Mouse (Mus musculus) kidney, embryonic 16.5 days (tissue): ENCODE results near the gene Krtap29-1. TPM values are rescaled to one million over a fixed set of nuclear protein-coding genes. Genes with fewer than 3 reads are reported as not detected.

Source experiments
- ATAC-seq: fragments of 200-750 bp; cut with Nextera tagmentation; 2 replicates; pipeline ENCODE4 v1.8.0; 2017; ENCODE audit warnings: moderate TSS enrichment; ENCODE audit not compliant: low FRiP score, low TSS enrichment
- H3K27ac ChIP-seq: fragments of 300-500 bp; sonication (generic); 2 replicates; pipeline ENCODE4 v1.5.1; 2014; ENCODE audit warnings: low read length
- H3K27me3 ChIP-seq: fragments of 300-500 bp; sonication (generic); 2 replicates; pipeline ENCODE4 v1.6.1; 2014; ENCODE audit warnings: low read length, control low read depth, mixed read lengths; ENCODE audit not compliant: insufficient read depth
- H3K36me3 ChIP-seq: fragments of 300-500 bp; sonication (generic); 2 replicates; pipeline ENCODE4 v1.6.1; 2014; ENCODE audit warnings: low read length, control low read depth, mixed read lengths; ENCODE audit not compliant: insufficient read depth
- H3K4me1 ChIP-seq: fragments of 300-500 bp; sonication (generic); 2 replicates; pipeline ENCODE4 v1.6.1; 2014; ENCODE audit warnings: low read length, control low read depth, mixed read lengths; ENCODE audit not compliant: insufficient read depth
- H3K4me2 ChIP-seq: fragments of 300-500 bp; sonication (generic); replicated peaks from 2 replicates; pipeline ENCODE4 v1.6.1; 2014; ENCODE audit warnings: low read depth, low read length
- H3K4me3 ChIP-seq: fragments of 300-500 bp; sonication (generic); 2 replicates; pipeline ENCODE4 v1.5.1; 2014; ENCODE audit warnings: mild to moderate bottlenecking, low read length
- H3K9ac ChIP-seq: fragments of 300-500 bp; sonication (generic); replicated peaks from 2 replicates; pipeline ENCODE4 v1.6.1; 2014; ENCODE audit warnings: low read length
- H3K9me3 ChIP-seq: fragments of 300-500 bp; sonication (generic); 2 replicates; pipeline ENCODE4 v1.6.1; 2016; ENCODE audit warnings: low read length, control low read depth
- WGBS: fragments of 180-500 bp; shearing (Covaris S2); extraction: QIAGEN DNeasy Blood & Tissue Kit; methylation state at CpG from one replicate; pipeline ENCODE4 v1.1.7; 2014; 5-methylcytosine and 5-hydroxymethylcytosine counted together
- polyA plus RNA-seq: library from polyadenylated mRNA; unstranded; fragments of >200 nt; fragmentation: Nextera tagmentation; extraction: Ambion mirVana; gene quantifications from 2 replicates; pipeline ENCODE4 v1.2.1, GENCODE M21; 2015

Krtap29-1 gene
- polyA plus RNA-seq, 1 experiment from 2014 or later, result not detected

DNA sequence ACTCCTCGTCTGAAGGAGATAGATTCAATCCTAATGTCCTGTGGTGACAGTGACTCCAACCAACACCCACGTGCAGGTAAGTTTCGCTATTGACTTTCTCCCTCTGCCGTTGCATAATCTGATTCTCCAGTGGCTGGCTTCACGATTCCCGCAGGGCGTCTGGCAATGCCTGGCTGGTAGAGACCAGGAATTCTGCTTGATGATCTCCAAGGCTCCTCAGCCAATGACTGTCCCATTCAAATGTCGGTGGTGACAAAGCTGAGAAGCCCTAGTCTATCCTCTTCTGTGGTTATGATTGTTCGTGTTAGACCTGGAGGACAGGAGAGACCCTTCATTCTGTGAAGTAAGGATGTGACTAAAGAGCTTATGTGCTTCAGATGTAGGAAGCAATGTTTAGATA lies 3.9 kb upstream of the Krtap29-1 start:
- Histone ChIP-seq H3K4me3 (no peak overlapping the region), H3K27me3 (no peaks in the 10 kb centered on the region), H3K27ac (no peak overlapping the region), H3K4me1 (no peaks in the 10 kb centered on the region), H3K4me2 (no peak overlapping the region), H3K36me3 (no peaks in the 10 kb centered on the region), H3K9ac (no peak overlapping the region), H3K9me3 (no peaks in the 10 kb centered on the region)
- 84% methylated on average over 9 of the region's 9 CpGs for WGBS
- no peak for ATAC-seq

GRCm38 (mm10) chr11:99965961-99966360 lies 12.9 kb downstream of the Krtap29-1 start:
- no peak for ATAC-seq
- Histone ChIP-seq H3K4me3 (no peak overlapping the region), H3K27me3 (no peaks in the 10 kb centered on the region), H3K4me2 (no peak overlapping the region), H3K9me3 (no peaks in the 10 kb centered on the region), H3K4me1 (no peaks in the 10 kb centered on the region), H3K36me3 (no peaks in the 10 kb centered on the region), H3K27ac (no peak overlapping the region), H3K9ac (no peak overlapping the region)
- 47% methylated on average over 2 of the region's 2 CpGs for WGBS

DNA sequence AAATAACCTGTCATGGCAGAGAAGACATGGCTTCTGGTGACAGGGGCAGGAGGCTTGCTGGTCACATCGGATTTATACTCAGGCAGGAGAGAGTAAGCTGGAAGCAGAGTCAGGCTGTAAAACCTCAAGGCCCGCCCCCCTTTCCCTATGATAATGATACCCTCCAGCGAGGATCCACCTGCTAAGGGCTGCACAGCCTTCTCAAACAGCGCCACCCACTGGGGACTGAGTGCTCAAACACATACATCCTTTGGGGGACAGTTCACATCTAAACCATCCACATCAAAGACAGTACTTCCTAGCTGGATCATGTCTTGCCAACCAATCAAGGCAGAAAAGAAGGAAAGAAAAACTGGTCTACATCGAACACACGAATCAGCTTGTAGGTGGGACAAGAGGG lies 14.6 kb downstream of the Krtap29-1 start:
- no peak overlapping the region for H3K4me2 ChIP-seq
- no peak for ATAC-seq
- H3K4me3 ChIP-seq, result no peak overlapping the region
- 42% methylated on average over 6 of the region's 6 CpGs for WGBS
- no peaks in the 10 kb centered on the region for H3K4me1 ChIP-seq
- no peaks in the 10 kb centered on the region for H3K36me3 ChIP-seq
- no peaks in the 10 kb centered on the region for H3K9me3 ChIP-seq
- H3K27me3 ChIP-seq, result no peaks in the 10 kb centered on the region
- no peak overlapping the region for H3K9ac ChIP-seq
- no peak overlapping the region for H3K27ac ChIP-seq

DNA sequence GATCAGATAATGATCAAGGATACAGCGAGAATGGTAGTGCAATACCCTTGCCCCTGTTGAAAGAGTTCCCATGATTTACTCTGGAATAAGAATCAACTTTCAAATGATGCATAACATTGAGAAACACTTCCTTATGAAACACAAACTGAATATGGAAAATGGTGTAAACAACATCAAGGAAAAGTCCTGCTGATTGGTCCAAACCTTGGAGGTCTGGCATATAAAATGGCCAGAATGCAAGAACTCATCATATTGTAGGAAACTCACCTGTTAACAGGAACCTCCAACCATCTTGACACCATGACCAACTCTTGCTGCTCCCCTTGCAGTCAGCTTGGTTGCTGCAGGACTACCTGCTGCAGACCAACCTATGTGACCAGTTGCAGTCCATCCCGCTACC lies 30.7 kb downstream of the Krtap29-1 start, which contains the start of gene Krtap9-5:
TSS of gene Krtap9-5 (plus strand) at position 301 of the 400 bp plus-strand sequence.
- H3K9ac ChIP-seq, result no peak within 1 kb of the TSS
- no peaks in the 10 kb centered on the region for H3K4me1 ChIP-seq
- H3K4me2 ChIP-seq, result no peak within 1 kb of the TSS
- no peak for ATAC-seq
- H3K36me3 ChIP-seq, result no peaks in the 10 kb centered on the region
- H3K27ac ChIP-seq, result no peak within 1 kb of the TSS
- no peaks in the 10 kb centered on the region for H3K9me3 ChIP-seq
- WGBS, result 89% methylated on average over 2 of the region's 2 CpGs
- H3K4me3 ChIP-seq, result no peak within 1 kb of the TSS
- H3K27me3 ChIP-seq, result no peaks in the 10 kb centered on the region

DNA sequence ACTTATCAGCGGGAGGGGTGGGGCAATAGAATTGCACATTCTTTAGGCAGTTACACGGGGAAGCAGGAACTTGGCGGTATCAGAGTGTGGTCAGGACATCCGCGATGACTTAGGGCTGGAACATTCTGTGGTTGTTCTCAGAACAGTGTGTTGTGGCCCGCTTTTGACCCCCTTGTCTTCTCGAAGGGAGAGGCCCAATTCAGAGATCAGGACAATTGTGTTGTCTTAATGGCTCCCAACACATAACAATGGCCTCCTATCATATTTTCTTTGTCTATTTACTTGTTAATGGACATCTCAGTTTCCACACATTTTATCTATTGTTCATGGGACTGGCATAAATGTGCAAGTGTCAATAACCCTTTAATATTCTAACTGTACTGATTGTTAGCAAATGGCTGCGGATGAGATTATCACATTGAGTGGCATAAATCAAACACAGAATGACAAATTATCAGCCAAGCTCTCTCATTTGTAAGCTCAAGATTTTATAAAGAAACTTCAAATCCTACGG lies 41.0 kb downstream of the Krtap29-1 start:
- ATAC-seq, result no peak
- Histone ChIP-seq H3K9ac (no peak overlapping the region), H3K4me1 (no peaks in the 10 kb centered on the region), H3K27ac (no peak overlapping the region), H3K4me2 (no peak overlapping the region), H3K9me3 (no peaks in the 10 kb centered on the region), H3K27me3 (no peaks in the 10 kb centered on the region), H3K4me3 (no peak overlapping the region), H3K36me3 (no peaks in the 10 kb centered on the region)
- whole genome bisulfite sequencing, result 88% methylated on average over 9 of the region's 9 CpGs

DNA sequence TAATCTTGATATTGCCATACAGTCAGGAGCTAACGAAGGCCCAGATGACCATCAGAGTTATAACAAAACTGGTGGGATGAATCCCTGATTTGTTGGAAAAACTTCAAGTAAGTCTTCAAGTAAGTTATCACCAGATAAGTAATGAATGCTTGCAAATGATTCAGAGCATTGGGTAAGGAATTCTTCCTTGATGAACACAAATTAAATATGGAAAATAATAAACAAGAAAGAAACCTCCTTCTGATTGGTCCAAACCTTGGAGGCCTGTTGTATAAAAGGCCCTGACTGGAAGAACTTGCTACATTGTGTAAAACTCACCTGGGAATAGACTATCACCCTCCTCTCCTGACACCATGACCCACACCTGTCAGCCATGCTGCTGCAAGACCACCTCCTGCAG lies 42.9 kb downstream of the Krtap29-1 start, which contains the start of gene Krtap31-2:
TSS of gene Krtap31-2 (plus strand) at position 301 of the 400 bp plus-strand sequence.
- no peak for ATAC-seq
- no peaks in the 10 kb centered on the region for H3K27me3 ChIP-seq
- no peaks in the 10 kb centered on the region for H3K9me3 ChIP-seq
- H3K27ac ChIP-seq, result no peak within 1 kb of the TSS
- WGBS, result 94% methylated on average over 1 of the region's 1 CpGs
- H3K9ac ChIP-seq, result no peak within 1 kb of the TSS
- H3K4me3 ChIP-seq, result no peak within 1 kb of the TSS
- H3K4me2 ChIP-seq, result no peak within 1 kb of the TSS
- no peaks in the 10 kb centered on the region for H3K4me1 ChIP-seq
- H3K36me3 ChIP-seq, result no peaks in the 10 kb centered on the region

Other genes with a start within 250 kb of the Krtap29-1 start
- not detected in 2 replicates for gene Gm14180, start 244.8 kb downstream of the Krtap29-1 start, polyA plus RNA-seq
- not detected in 2 replicates for gene Gm11595, start 206.1 kb downstream of the Krtap29-1 start, polyA plus RNA-seq
- not detected in 2 replicates for gene Krtap4-8, start 198.3 kb downstream of the Krtap29-1 start, polyA plus RNA-seq
- gene Krtap4-9, start 193.9 kb downstream of the Krtap29-1 start, polyA plus RNA-seq, result not detected in 2 replicates
- gene Gm11596, start 185.6 kb downstream of the Krtap29-1 start, polyA plus RNA-seq, result not detected in 2 replicates
- not detected in 2 replicates for gene Gm11569, start 180.1 kb downstream of the Krtap29-1 start, polyA plus RNA-seq
- gene Gm11554, start 174.6 kb downstream of the Krtap29-1 start, polyA plus RNA-seq, result not detected in 2 replicates
- not detected in 2 replicates for gene Krtap4-13, start 169.2 kb downstream of the Krtap29-1 start, polyA plus RNA-seq
- not detected in 2 replicates for gene Gm11564, start 163.4 kb downstream of the Krtap29-1 start, polyA plus RNA-seq
- gene 2300003K06Rik, start 141.0 kb downstream of the Krtap29-1 start, polyA plus RNA-seq, result not detected in 2 replicates
- gene Krtap4-16, start 127.4 kb downstream of the Krtap29-1 start, polyA plus RNA-seq, result not detected in 2 replicates
- gene Gm11568, start 121.1 kb downstream of the Krtap29-1 start, polyA plus RNA-seq, result not detected in 2 replicates
- gene Gm11559, start 114.6 kb downstream of the Krtap29-1 start, polyA plus RNA-seq, result not detected in 2 replicates
- not detected in 2 replicates for gene Krtap9-1, start 105.7 kb downstream of the Krtap29-1 start, polyA plus RNA-seq
- not detected in 2 replicates for gene Gm11567, start 99.9 kb downstream of the Krtap29-1 start, polyA plus RNA-seq
- not detected in 2 replicates for gene Krtap31-1, start 71.1 kb downstream of the Krtap29-1 start, polyA plus RNA-seq
- not detected in 2 replicates for gene Gm11565, start 64.3 kb downstream of the Krtap29-1 start, polyA plus RNA-seq
- gene Krtap31-2, start 42.8 kb downstream of the Krtap29-1 start, polyA plus RNA-seq, result not detected in 2 replicates
- not detected in 2 replicates for gene Krtap9-5, start 30.6 kb downstream of the Krtap29-1 start, polyA plus RNA-seq
- gene Krtap16-1, start 7.5 kb upstream of the Krtap29-1 start, polyA plus RNA-seq, result not detected in 2 replicates
- gene Krtap17-1, start 14.9 kb upstream of the Krtap29-1 start, polyA plus RNA-seq, result not detected in 2 replicates
- gene Krt33a, start 37.2 kb upstream of the Krtap29-1 start, polyA plus RNA-seq, result not detected in 2 replicates
- 0.10 TPM in 1 of 2 replicates, not detected in the other for gene Krt33b, start 50.8 kb upstream of the Krtap29-1 start, polyA plus RNA-seq
- not detected in 2 replicates for gene Krt34, start 62.5 kb upstream of the Krtap29-1 start, polyA plus RNA-seq
- gene Krt31, start 71.5 kb upstream of the Krtap29-1 start, polyA plus RNA-seq, result not detected in 2 replicates
- gene Krt32, start 109.2 kb upstream of the Krtap29-1 start, polyA plus RNA-seq, result not detected in 2 replicates
- not detected in 2 replicates for gene Krt35, start 117.2 kb upstream of the Krtap29-1 start, polyA plus RNA-seq
- 1.1 and 1.6 TPM in 2 replicates for gene Krt36, start 126.6 kb upstream of the Krtap29-1 start, polyA plus RNA-seq
- 0.36 and 0.37 TPM in 2 replicates for gene Krt13, start 142.5 kb upstream of the Krtap29-1 start, polyA plus RNA-seq
- gene Krt15, start 156.9 kb upstream of the Krtap29-1 start, polyA plus RNA-seq, result 1.3 and 3.8 TPM in 2 replicates
- gene Krt19, start 169.6 kb upstream of the Krtap29-1 start, polyA plus RNA-seq, result 96.4 and 105 TPM in 2 replicates
- gene Krt9, start 214.2 kb upstream of the Krtap29-1 start, polyA plus RNA-seq, result not detected in 2 replicates
- gene Krt14, start 228.5 kb upstream of the Krtap29-1 start, polyA plus RNA-seq, result 0.90 and 1.7 TPM in 2 replicates